Mouse (Mus musculus) testis, adult 2 months (tissue): ENCODE measurements around the gene Ttyh1.

Experiments
- CTCF ChIP-seq: fragments of 200-500 bp; IDR thresholded peaks from 2 replicates; pipeline ENCODE4 v1.5.1; 2012; ENCODE audit warnings: low read depth, mild to moderate bottlenecking, inconsistent platforms, low read length, moderate library complexity; ENCODE audit not compliant: control insufficient read depth, insufficient read depth, insufficient replicate concordance
- POLR2A ChIP-seq: fragments of 200-500 bp; IDR thresholded peaks from 2 replicates; pipeline ENCODE4 v1.6.1; 2012; ENCODE audit warnings: low read depth, mild to moderate bottlenecking, inconsistent platforms, low read length, moderate library complexity; ENCODE audit not compliant: control insufficient read depth

DNA sequence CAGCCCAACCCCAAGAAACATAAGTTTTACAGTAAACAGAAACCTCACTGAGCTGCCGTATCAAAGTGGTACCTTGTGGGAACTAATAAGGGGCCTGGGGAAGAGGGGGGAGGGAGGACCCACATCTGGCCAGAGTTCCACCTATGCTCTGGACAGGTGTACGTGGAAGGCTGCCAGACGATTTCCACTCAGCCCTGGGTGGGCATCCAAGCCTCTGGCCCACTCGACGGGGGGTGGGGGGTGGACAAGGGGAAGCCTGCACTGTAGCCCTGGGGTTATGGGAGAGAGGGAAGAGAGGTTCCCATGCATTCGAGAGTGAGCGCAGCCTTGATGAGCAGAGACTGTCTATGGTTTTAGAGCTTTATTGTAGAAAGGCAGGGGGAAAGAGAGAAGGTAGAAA lies 39.7 kb upstream of the Ttyh1 start:
- TF ChIP-seq CTCF = no peak
- no peak for TF ChIP-seq POLR2A
